Mouse (Mus musculus): Measurements from ENCODE around the gene Tshz2. TPM values are rescaled to one million over a fixed set of nuclear protein-coding genes. Genes with fewer than 3 reads are reported as not detected.

Gene Tshz2
- polyA plus RNA-seq, 1 experiment from 2014 or later: 3.4 TPM

- Histone ChIP-seq H3K4me2 (replicated peaks; ENCODE audit: low read depth, low read length) (no peak overlapping the region), H3K4me3 (ENCODE audit: low read depth, low read length) (no peak overlapping the region), H3K27ac (ENCODE audit: low read length) (no peak overlapping the region), H3K36me3 (ENCODE audit: insufficient read depth, low read length) (no peaks in the 10 kb centered on the region), H3K9me3 (ENCODE audit: low read length) (no peaks in the 10 kb centered on the region), H3K27me3 (replicated peaks; ENCODE audit: insufficient read depth, low read length) (no peaks in the 10 kb centered on the region), H3K9ac (replicated peaks; ENCODE audit: low read depth) (no peak overlapping the region), H3K4me1 (ENCODE audit: insufficient read depth, low read depth, low read length) (no peaks in the 10 kb centered on the region)
- DNase-seq (ENCODE audit: low spot score) (no peak), ATAC-seq (no peak)
- 49% methylated on average over 5 of the region's 5 CpGs for WGBS
- no peak for TF ChIP-seq CTCF (IDR thresholded peaks at IDR 0.05)
- TF ChIP-seq EP300 (IDR thresholded peaks at IDR 0.05): no peak
Observed at GRCm38 (mm10) chr2:170050651-170051050, 417.8 kb downstream of the Tshz2 start.

- Histone ChIP-seq H3K27ac (ENCODE audit: low read length) (no peak overlapping the region), H3K9me3 (ENCODE audit: low read length) (no peaks in the 10 kb centered on the region), H3K4me2 (replicated peaks; ENCODE audit: low read depth, low read length) (no peak overlapping the region), H3K27me3 (replicated peaks; ENCODE audit: insufficient read depth, low read length) (no peaks in the 10 kb centered on the region), H3K4me3 (ENCODE audit: low read depth, low read length) (no peak overlapping the region), H3K4me1 (ENCODE audit: insufficient read depth, low read depth, low read length) (no peaks in the 10 kb centered on the region), H3K9ac (replicated peaks; ENCODE audit: low read depth) (no peak overlapping the region), H3K36me3 (ENCODE audit: insufficient read depth, low read length) (no peaks in the 10 kb centered on the region)
- no peak for DNase-seq (ENCODE audit: low spot score)
- TF ChIP-seq EP300 (IDR thresholded peaks at IDR 0.05) (no peak), CTCF (IDR thresholded peaks at IDR 0.05) (no peak)
- WGBS: 92% methylated on average over 6 of the region's 6 CpGs
- ATAC-seq: no peak
Observed at GRCm38 (mm10) chr2:170051441-170051840, 418.6 kb downstream of the Tshz2 start.

- no peak for TF ChIP-seq CTCF (IDR thresholded peaks at IDR 0.05)
- no peak for TF ChIP-seq EP300 (IDR thresholded peaks at IDR 0.05)
- no peaks in the 10 kb centered on the region for H3K36me3 ChIP-seq (ENCODE audit: insufficient read depth, low read length)
- WGBS: 56% methylated on average over 12 of the region's 12 CpGs
- no peak overlapping the region for H3K9ac ChIP-seq (replicated peaks; ENCODE audit: low read depth)
- no peak overlapping the region for H3K4me3 ChIP-seq (ENCODE audit: low read depth, low read length)
- no peak; the same call in 1 of the 2 replicates for ATAC-seq
- no peak overlapping the region for H3K4me2 ChIP-seq (replicated peaks; ENCODE audit: low read depth, low read length)
- no peak for DNase-seq (ENCODE audit: low spot score)
- H3K27me3 ChIP-seq (replicated peaks; ENCODE audit: insufficient read depth, low read length): no peaks in the 10 kb centered on the region
- no peak overlapping the region for H3K27ac ChIP-seq (ENCODE audit: low read length)
- H3K9me3 ChIP-seq (ENCODE audit: low read length): no peaks in the 10 kb centered on the region
- no peaks in the 10 kb centered on the region for H3K4me1 ChIP-seq (ENCODE audit: insufficient read depth, low read depth, low read length)
Observed at GRCm38 (mm10) chr2:170054943-170055342, 422.1 kb downstream of the Tshz2 start.

GRCm38 (mm10) chr2:170055413-170055812, 422.6 kb downstream of the Tshz2 start:
- TF ChIP-seq EP300 (IDR thresholded peaks at IDR 0.05) (no peak), CTCF (IDR thresholded peaks at IDR 0.05) (peak; percentile 84)
- Histone ChIP-seq H3K27me3 (replicated peaks; ENCODE audit: insufficient read depth, low read length) (no peaks in the 10 kb centered on the region), H3K27ac (ENCODE audit: low read length) (no peak overlapping the region), H3K4me2 (replicated peaks; ENCODE audit: low read depth, low read length) (no peak overlapping the region), H3K36me3 (ENCODE audit: insufficient read depth, low read length) (no peaks in the 10 kb centered on the region), H3K4me1 (ENCODE audit: insufficient read depth, low read depth, low read length) (no peaks in the 10 kb centered on the region), H3K9me3 (ENCODE audit: low read length) (no peaks in the 10 kb centered on the region), H3K9ac (replicated peaks; ENCODE audit: low read depth) (no peak overlapping the region), H3K4me3 (ENCODE audit: low read depth, low read length) (no peak overlapping the region)
- DNase-seq (ENCODE audit: low spot score) (peak; percentile 50), ATAC-seq (no peak; the same call in 1 of the 2 replicates)
- WGBS: 34% methylated on average over 9 of the region's 9 CpGs

GRCm38 (mm10) chr2:170058774-170059173, 426.0 kb downstream of the Tshz2 start:
- Histone ChIP-seq H3K9me3 (ENCODE audit: low read length) (no peaks in the 10 kb centered on the region), H3K36me3 (ENCODE audit: insufficient read depth, low read length) (no peaks in the 10 kb centered on the region), H3K9ac (replicated peaks; ENCODE audit: low read depth) (no peak overlapping the region), H3K4me3 (ENCODE audit: low read depth, low read length) (no peak overlapping the region), H3K4me1 (ENCODE audit: insufficient read depth, low read depth, low read length) (no peaks in the 10 kb centered on the region), H3K27me3 (replicated peaks; ENCODE audit: insufficient read depth, low read length) (no peaks in the 10 kb centered on the region), H3K27ac (ENCODE audit: low read length) (no peak overlapping the region), H3K4me2 (replicated peaks; ENCODE audit: low read depth, low read length) (no peak overlapping the region; the same call in 1 of the 2 replicates)
- DNase-seq (ENCODE audit: low spot score) (peak; percentile 50), ATAC-seq (peak; percentile 38)
- 58% methylated on average over 14 of the region's 14 CpGs for WGBS
- TF ChIP-seq EP300 (IDR thresholded peaks at IDR 0.05): no peak
- TF ChIP-seq CTCF (IDR thresholded peaks at IDR 0.05): no peak

- H3K4me2 ChIP-seq (replicated peaks; ENCODE audit: low read depth, low read length): no peak overlapping the region
- no peaks in the 10 kb centered on the region for H3K27me3 ChIP-seq (replicated peaks; ENCODE audit: insufficient read depth, low read length)
- no peaks in the 10 kb centered on the region for H3K36me3 ChIP-seq (ENCODE audit: insufficient read depth, low read length)
- TF ChIP-seq EP300 (IDR thresholded peaks at IDR 0.05): no peak
- TF ChIP-seq CTCF (IDR thresholded peaks at IDR 0.05): peak; percentile 63
- H3K9me3 ChIP-seq (ENCODE audit: low read length): no peaks in the 10 kb centered on the region
- H3K4me1 ChIP-seq (ENCODE audit: insufficient read depth, low read depth, low read length): no peaks in the 10 kb centered on the region
- 67% methylated on average over 4 of the region's 4 CpGs for WGBS
- no peak overlapping the region for H3K27ac ChIP-seq (ENCODE audit: low read length)
- no peak overlapping the region for H3K9ac ChIP-seq (replicated peaks; ENCODE audit: low read depth)
- DNase-seq (ENCODE audit: low spot score) (no peak), ATAC-seq (no peak)
- no peak overlapping the region for H3K4me3 ChIP-seq (ENCODE audit: low read depth, low read length)
Observed at GRCm38 (mm10) chr2:170060066-170060465, 427.3 kb downstream of the Tshz2 start.

GRCm38 (mm10) chr2:170062378-170062777, 429.6 kb downstream of the Tshz2 start:
- WGBS: 79% methylated on average over 3 of the region's 3 CpGs
- no peaks in the 10 kb centered on the region for H3K9me3 ChIP-seq (ENCODE audit: low read length)
- no peaks in the 10 kb centered on the region for H3K27me3 ChIP-seq (replicated peaks; ENCODE audit: insufficient read depth, low read length)
- TF ChIP-seq EP300 (IDR thresholded peaks at IDR 0.05): no peak
- TF ChIP-seq CTCF (IDR thresholded peaks at IDR 0.05): no peak
- H3K36me3 ChIP-seq (ENCODE audit: insufficient read depth, low read length): no peaks in the 10 kb centered on the region
- DNase-seq (ENCODE audit: low spot score): no peak
- no peak for ATAC-seq
- H3K4me1 ChIP-seq (ENCODE audit: insufficient read depth, low read depth, low read length): no peaks in the 10 kb centered on the region
- no peak overlapping the region for H3K4me3 ChIP-seq (ENCODE audit: low read depth, low read length)
- no peak overlapping the region for H3K9ac ChIP-seq (replicated peaks; ENCODE audit: low read depth)
- H3K4me2 ChIP-seq (replicated peaks; ENCODE audit: low read depth, low read length): no peak overlapping the region
- H3K27ac ChIP-seq (ENCODE audit: low read length): no peak overlapping the region

Data from lung, postnatal 0 days (tissue).